Mouse (Mus musculus): Measurements from ENCODE around the gene Npas2. TPM values are rescaled to one million over a fixed set of nuclear protein-coding genes. Genes with fewer than 3 reads are reported as not detected.
A peak's percentile ranks its signal among the peaks of the same experiment; 100 is the strongest.

Gene Npas2
- total and polyA plus RNA-seq, 2 experiments from 2014 or later, result 3.5 to 3.7 TPM

- H3K9ac ChIP-seq (replicated peaks; ENCODE audit: low read depth, low read length), result no peak overlapping the region
- no peak overlapping the region for H3K4me2 ChIP-seq (ENCODE audit: low read depth, low read length)
- no peaks in the 10 kb centered on the region for H3K4me1 ChIP-seq (ENCODE audit: control insufficient read depth, insufficient read depth)
- WGBS, result 73% methylated on average over 6 of the region's 6 CpGs
- peaks cover 26% of the 10 kb centered on the region for H3K36me3 ChIP-seq (replicated peaks; ENCODE audit: control insufficient read depth, insufficient read depth, low read length)
- ATAC-seq (ENCODE audit: insufficient read depth, low read depth), result no peak
- no peak overlapping the region for H3K27ac ChIP-seq (ENCODE audit: low read depth)
- DNase-seq (ENCODE audit: low spot score), result no peak
- no peaks in the 10 kb centered on the region for H3K27me3 ChIP-seq (ENCODE audit: control insufficient read depth, insufficient read depth, low read length)
- no peaks in the 10 kb centered on the region for H3K9me3 ChIP-seq (replicated peaks; ENCODE audit: control insufficient read depth, low read length)
- H3K4me3 ChIP-seq (ENCODE audit: low read depth, low read length), result no peak overlapping the region
- TF ChIP-seq CTCF (IDR thresholded peaks at IDR 0.05; ENCODE audit: low read depth) (no peak), EP300 (IDR thresholded peaks at IDR 0.05; ENCODE audit: low read depth) (no peak)
These were observed 204.8 kb downstream of the Npas2 start for GRCm38 (mm10) chr1:39398284-39398683.

GRCm38 (mm10) chr1:39399228-39399627 lies 205.7 kb downstream of the Npas2 start:
- H3K27ac ChIP-seq (ENCODE audit: low read depth), result no peak overlapping the region
- H3K36me3 ChIP-seq (replicated peaks; ENCODE audit: control insufficient read depth, insufficient read depth, low read length), result peaks cover 17% of the 10 kb centered on the region
- no peaks in the 10 kb centered on the region for H3K9me3 ChIP-seq (replicated peaks; ENCODE audit: control insufficient read depth, low read length)
- no peaks in the 10 kb centered on the region for H3K27me3 ChIP-seq (ENCODE audit: control insufficient read depth, insufficient read depth, low read length)
- no peaks in the 10 kb centered on the region for H3K4me1 ChIP-seq (ENCODE audit: control insufficient read depth, insufficient read depth)
- H3K4me3 ChIP-seq (ENCODE audit: low read depth, low read length), result no peak overlapping the region
- DNase-seq (ENCODE audit: low spot score) (no peak), ATAC-seq (ENCODE audit: insufficient read depth, low read depth) (no peak; the same call in 1 of the 2 replicates)
- H3K4me2 ChIP-seq (ENCODE audit: low read depth, low read length), result no peak overlapping the region
- H3K9ac ChIP-seq (replicated peaks; ENCODE audit: low read depth, low read length), result no peak overlapping the region
- TF ChIP-seq EP300 (IDR thresholded peaks at IDR 0.05; ENCODE audit: low read depth), result no peak
- TF ChIP-seq CTCF (IDR thresholded peaks at IDR 0.05; ENCODE audit: low read depth), result no peak
- WGBS, result 63% methylated on average over 4 of the region's 4 CpGs

GRCm38 (mm10) chr1:39400173-39400572 lies 206.6 kb downstream of the Npas2 start:
- no peak overlapping the region for H3K27ac ChIP-seq (ENCODE audit: low read depth)
- H3K4me2 ChIP-seq (ENCODE audit: low read depth, low read length), result no peak overlapping the region
- no peak overlapping the region for H3K4me3 ChIP-seq (ENCODE audit: low read depth, low read length)
- no peak for TF ChIP-seq CTCF (IDR thresholded peaks at IDR 0.05; ENCODE audit: low read depth)
- TF ChIP-seq EP300 (IDR thresholded peaks at IDR 0.05; ENCODE audit: low read depth), result no peak
- no peak for ATAC-seq (ENCODE audit: insufficient read depth, low read depth)
- no peak overlapping the region for H3K9ac ChIP-seq (replicated peaks; ENCODE audit: low read depth, low read length)
- DNase-seq (ENCODE audit: low spot score), result no peak
- peaks cover 17% of the 10 kb centered on the region for H3K36me3 ChIP-seq (replicated peaks; ENCODE audit: control insufficient read depth, insufficient read depth, low read length)
- H3K4me1 ChIP-seq (ENCODE audit: control insufficient read depth, insufficient read depth), result no peaks in the 10 kb centered on the region
- no peaks in the 10 kb centered on the region for H3K9me3 ChIP-seq (replicated peaks; ENCODE audit: control insufficient read depth, low read length)
- WGBS, result 96% methylated on average over 3 of the region's 3 CpGs
- H3K27me3 ChIP-seq (ENCODE audit: control insufficient read depth, insufficient read depth, low read length), result no peaks in the 10 kb centered on the region

- Histone ChIP-seq H3K9ac (replicated peaks; ENCODE audit: low read depth, low read length) (no peak overlapping the region), H3K9me3 (replicated peaks; ENCODE audit: control insufficient read depth, low read length) (no peaks in the 10 kb centered on the region), H3K4me3 (ENCODE audit: low read depth, low read length) (no peak overlapping the region), H3K4me2 (ENCODE audit: low read depth, low read length) (no peak overlapping the region), H3K36me3 (replicated peaks; ENCODE audit: control insufficient read depth, insufficient read depth, low read length) (peaks cover 8% of the 10 kb centered on the region), H3K27me3 (ENCODE audit: control insufficient read depth, insufficient read depth, low read length) (no peaks in the 10 kb centered on the region), H3K4me1 (ENCODE audit: control insufficient read depth, insufficient read depth) (no peaks in the 10 kb centered on the region), H3K27ac (ENCODE audit: low read depth) (no peak overlapping the region)
- DNase-seq (ENCODE audit: low spot score) (no peak), ATAC-seq (ENCODE audit: insufficient read depth, low read depth) (peak; percentile 14; the same call in 1 of the 2 replicates)
- TF ChIP-seq CTCF (IDR thresholded peaks at IDR 0.05; ENCODE audit: low read depth), result peak; percentile 47
- no peak for TF ChIP-seq EP300 (IDR thresholded peaks at IDR 0.05; ENCODE audit: low read depth)
- 39% methylated on average over 4 of the region's 4 CpGs for WGBS
These were observed 213.6 kb downstream of the Npas2 start for GRCm38 (mm10) chr1:39407108-39407507.

- no peak for DNase-seq (ENCODE audit: low spot score)
- Histone ChIP-seq H3K9me3 (replicated peaks; ENCODE audit: control insufficient read depth, low read length) (no peaks in the 10 kb centered on the region), H3K4me2 (ENCODE audit: low read depth, low read length) (no peak overlapping the region), H3K36me3 (replicated peaks; ENCODE audit: control insufficient read depth, insufficient read depth, low read length) (no peaks in the 10 kb centered on the region), H3K4me1 (ENCODE audit: control insufficient read depth, insufficient read depth) (no peaks in the 10 kb centered on the region), H3K27ac (ENCODE audit: low read depth) (no peak overlapping the region), H3K9ac (replicated peaks; ENCODE audit: low read depth, low read length) (no peak overlapping the region), H3K4me3 (ENCODE audit: low read depth, low read length) (no peak overlapping the region), H3K27me3 (ENCODE audit: control insufficient read depth, insufficient read depth, low read length) (no peaks in the 10 kb centered on the region)
- 81% methylated on average over 6 of the region's 6 CpGs for WGBS
- no peak for TF ChIP-seq EP300 (IDR thresholded peaks at IDR 0.05; ENCODE audit: low read depth)
- TF ChIP-seq CTCF (IDR thresholded peaks at IDR 0.05; ENCODE audit: low read depth), result no peak
- ATAC-seq (ENCODE audit: insufficient read depth, low read depth), result no peak
These were observed 214.6 kb downstream of the Npas2 start for GRCm38 (mm10) chr1:39408123-39408522.

GRCm38 (mm10) chr1:39408668-39409067 lies 215.1 kb downstream of the Npas2 start:
- H3K36me3 ChIP-seq (replicated peaks; ENCODE audit: control insufficient read depth, insufficient read depth, low read length), result no peaks in the 10 kb centered on the region
- H3K4me2 ChIP-seq (ENCODE audit: low read depth, low read length), result no peak overlapping the region
- no peak overlapping the region for H3K4me3 ChIP-seq (ENCODE audit: low read depth, low read length)
- ATAC-seq (ENCODE audit: insufficient read depth, low read depth) (no peak), DNase-seq (ENCODE audit: low spot score) (no peak)
- TF ChIP-seq EP300 (IDR thresholded peaks at IDR 0.05; ENCODE audit: low read depth) (no peak), CTCF (IDR thresholded peaks at IDR 0.05; ENCODE audit: low read depth) (no peak)
- WGBS, result 73% methylated on average over 7 of the region's 7 CpGs
- H3K9me3 ChIP-seq (replicated peaks; ENCODE audit: control insufficient read depth, low read length), result no peaks in the 10 kb centered on the region
- H3K27ac ChIP-seq (ENCODE audit: low read depth), result no peak overlapping the region
- no peak overlapping the region for H3K9ac ChIP-seq (replicated peaks; ENCODE audit: low read depth, low read length)
- no peaks in the 10 kb centered on the region for H3K27me3 ChIP-seq (ENCODE audit: control insufficient read depth, insufficient read depth, low read length)
- no peaks in the 10 kb centered on the region for H3K4me1 ChIP-seq (ENCODE audit: control insufficient read depth, insufficient read depth)

Measured in heart, postnatal 0 days (tissue).